Mouse (Mus musculus): ENCODE results near the gene Mvk. TPM values are rescaled to one million over a fixed set of nuclear protein-coding genes. Genes with fewer than 3 reads are reported as not detected.
A peak's percentile ranks its signal among the peaks of the same experiment; 100 is the strongest.

Mvk gene
- total and polyA plus RNA-seq, 3 experiments = 9.8 to 10.9 (median 10.6) TPM

DNA sequence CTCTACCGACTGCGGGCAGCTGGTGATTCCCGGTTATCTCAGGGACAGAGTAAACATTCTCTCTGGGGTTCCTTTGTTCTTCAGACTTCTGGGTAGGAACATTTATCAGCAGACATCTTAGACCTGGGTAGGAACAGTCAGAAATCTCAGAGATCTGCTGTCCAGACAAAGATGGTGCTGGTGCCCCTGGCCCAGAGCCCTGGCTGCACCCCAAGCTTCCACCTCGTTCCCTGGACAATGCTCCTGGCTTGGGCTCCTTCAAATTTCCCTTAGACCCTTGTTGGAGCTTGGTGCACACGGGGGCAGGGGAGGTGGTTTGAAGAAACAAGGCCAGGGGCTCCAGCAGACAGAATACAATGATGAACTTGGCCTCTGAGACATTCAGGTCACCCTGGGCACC lies 21.5 kb upstream of the Mvk start:
- H3K4me1 ChIP-seq (ENCODE audit: control insufficient read depth, insufficient read depth, low read length) = no peaks in the 10 kb centered on the region
- intact Hi-C loops (cut with DNase I) = no loop called here
- no peak overlapping the region for H3K27ac ChIP-seq
- no peaks in the 10 kb centered on the region for H3K36me3 ChIP-seq (ENCODE audit: control insufficient read depth, insufficient read depth, low read length)
- H3K4me3 ChIP-seq = no peak overlapping the region
- no peak for TF ChIP-seq EP300 (IDR thresholded peaks at IDR 0.05; ENCODE audit: insufficient read depth, low read depth, low read length)
- TF ChIP-seq CTCF (IDR thresholded peaks at IDR 0.05) = no peak
- TF ChIP-seq POLR2A (IDR thresholded peaks at IDR 0.05; ENCODE audit: insufficient read depth, low read depth, low read length) = no peak
- H3K27me3 ChIP-seq (ENCODE audit: control insufficient read depth, insufficient read depth, low read length) = no peaks in the 10 kb centered on the region
- DNase-seq = no peak
- no peak overlapping the region for H3K9ac ChIP-seq (ENCODE audit: low read depth, low read length)
- WGBS = 20% methylated on average over 5 of the region's 5 CpGs
- no peaks in the 10 kb centered on the region for H3K79me2 ChIP-seq (replicated peaks; ENCODE audit: control insufficient read depth, insufficient read depth, low read length)

DNA sequence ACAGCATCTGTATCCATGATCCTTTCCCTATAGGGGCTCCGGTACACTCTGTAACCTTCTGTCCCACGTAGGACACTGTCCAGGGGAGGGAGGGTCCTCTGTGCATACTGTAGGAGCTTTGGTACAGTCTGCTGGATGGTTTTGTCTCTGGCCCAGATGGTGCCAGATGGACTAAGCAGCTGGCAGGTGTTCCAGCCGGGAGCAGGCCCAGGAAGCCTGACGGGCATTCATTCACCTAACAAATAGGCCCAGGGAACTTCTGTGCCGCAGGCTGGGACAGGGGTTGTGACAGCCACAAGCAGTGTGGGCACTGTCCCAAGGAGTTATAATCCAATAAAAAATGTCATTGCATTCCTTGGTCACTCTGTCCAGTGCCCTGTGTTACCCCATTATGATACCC lies 20.1 kb upstream of the Mvk start:
- Histone ChIP-seq H3K9ac (ENCODE audit: low read depth, low read length) (no peak overlapping the region), H3K27ac (no peak overlapping the region), H3K36me3 (ENCODE audit: control insufficient read depth, insufficient read depth, low read length) (no peaks in the 10 kb centered on the region), H3K79me2 (replicated peaks; ENCODE audit: control insufficient read depth, insufficient read depth, low read length) (no peaks in the 10 kb centered on the region), H3K4me1 (ENCODE audit: control insufficient read depth, insufficient read depth, low read length) (no peaks in the 10 kb centered on the region), H3K27me3 (ENCODE audit: control insufficient read depth, insufficient read depth, low read length) (no peaks in the 10 kb centered on the region), H3K4me3 (no peak overlapping the region)
- 80% methylated on average over 5 of the region's 5 CpGs for WGBS
- DNase-seq = no peak
- intact Hi-C loops (cut with DNase I) = no loop called here
- TF ChIP-seq EP300 (IDR thresholded peaks at IDR 0.05; ENCODE audit: insufficient read depth, low read depth, low read length) (no peak), CTCF (IDR thresholded peaks at IDR 0.05) (no peak), POLR2A (IDR thresholded peaks at IDR 0.05; ENCODE audit: insufficient read depth, low read depth, low read length) (no peak)

DNA sequence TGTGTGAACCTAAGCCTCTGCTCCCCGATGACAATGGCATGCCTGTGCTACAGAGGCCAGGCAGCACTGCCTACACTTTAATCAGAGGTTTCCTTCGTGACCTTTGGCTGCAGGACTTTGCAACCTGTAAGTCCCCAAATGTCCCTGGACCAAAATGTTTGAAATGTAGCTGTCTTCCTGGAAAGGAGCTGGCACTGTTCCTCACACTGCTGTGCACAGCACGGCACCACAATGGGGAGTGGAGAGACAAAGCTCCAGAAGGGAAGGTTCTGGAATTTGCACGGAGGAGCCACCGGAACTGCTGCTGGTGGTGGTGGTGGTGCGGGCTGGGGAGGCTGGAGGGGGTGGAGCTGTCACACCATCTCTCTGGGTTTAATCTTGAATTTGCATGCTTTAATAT lies 17.3 kb upstream of the Mvk start:
- no peaks in the 10 kb centered on the region for H3K79me2 ChIP-seq (replicated peaks; ENCODE audit: control insufficient read depth, insufficient read depth, low read length)
- H3K4me1 ChIP-seq (ENCODE audit: control insufficient read depth, insufficient read depth, low read length) = no peaks in the 10 kb centered on the region
- H3K27ac ChIP-seq = no peak overlapping the region
- H3K9ac ChIP-seq (ENCODE audit: low read depth, low read length) = no peak overlapping the region
- TF ChIP-seq POLR2A (IDR thresholded peaks at IDR 0.05; ENCODE audit: insufficient read depth, low read depth, low read length) = no peak
- TF ChIP-seq EP300 (IDR thresholded peaks at IDR 0.05; ENCODE audit: insufficient read depth, low read depth, low read length) = no peak
- no peak for TF ChIP-seq CTCF (IDR thresholded peaks at IDR 0.05)
- DNase-seq = no peak
- intact Hi-C loops (cut with DNase I) = no loop called here
- WGBS = 63% methylated on average over 6 of the region's 6 CpGs
- H3K4me3 ChIP-seq = no peak overlapping the region
- H3K27me3 ChIP-seq (ENCODE audit: control insufficient read depth, insufficient read depth, low read length) = no peaks in the 10 kb centered on the region
- no peaks in the 10 kb centered on the region for H3K36me3 ChIP-seq (ENCODE audit: control insufficient read depth, insufficient read depth, low read length)

DNA sequence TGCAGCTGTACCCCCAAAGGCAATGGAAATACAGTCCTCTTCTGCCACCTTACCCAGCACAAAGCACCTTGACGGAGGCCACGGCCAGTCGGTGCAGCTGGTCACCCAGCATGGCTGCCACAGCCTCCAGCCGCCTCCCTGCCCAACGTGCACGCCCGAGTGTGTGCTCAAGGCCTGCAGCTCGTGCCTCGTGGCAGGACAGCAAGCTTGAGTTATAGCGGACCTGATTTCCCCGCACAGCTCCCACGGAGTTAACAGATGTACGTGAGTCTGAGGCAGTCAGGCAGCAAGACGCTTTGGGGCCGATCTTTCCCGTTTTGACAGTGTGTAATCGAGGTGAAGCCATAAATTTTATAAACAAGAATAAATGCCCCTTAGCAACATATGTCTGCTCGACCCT lies 15.4 kb upstream of the Mvk start:
- Histone ChIP-seq H3K79me2 (replicated peaks; ENCODE audit: control insufficient read depth, insufficient read depth, low read length) (no peaks in the 10 kb centered on the region), H3K27ac (no peak overlapping the region), H3K36me3 (ENCODE audit: control insufficient read depth, insufficient read depth, low read length) (no peaks in the 10 kb centered on the region), H3K27me3 (ENCODE audit: control insufficient read depth, insufficient read depth, low read length) (no peaks in the 10 kb centered on the region), H3K9ac (ENCODE audit: low read depth, low read length) (no peak overlapping the region), H3K4me1 (ENCODE audit: control insufficient read depth, insufficient read depth, low read length) (no peaks in the 10 kb centered on the region), H3K4me3 (no peak overlapping the region)
- intact Hi-C loops (cut with DNase I) = no loop called here
- 78% methylated on average over 18 of the region's 18 CpGs for WGBS
- no peak for TF ChIP-seq CTCF (IDR thresholded peaks at IDR 0.05)
- no peak for TF ChIP-seq POLR2A (IDR thresholded peaks at IDR 0.05; ENCODE audit: insufficient read depth, low read depth, low read length)
- no peak for TF ChIP-seq EP300 (IDR thresholded peaks at IDR 0.05; ENCODE audit: insufficient read depth, low read depth, low read length)
- DNase-seq = no peak

DNA sequence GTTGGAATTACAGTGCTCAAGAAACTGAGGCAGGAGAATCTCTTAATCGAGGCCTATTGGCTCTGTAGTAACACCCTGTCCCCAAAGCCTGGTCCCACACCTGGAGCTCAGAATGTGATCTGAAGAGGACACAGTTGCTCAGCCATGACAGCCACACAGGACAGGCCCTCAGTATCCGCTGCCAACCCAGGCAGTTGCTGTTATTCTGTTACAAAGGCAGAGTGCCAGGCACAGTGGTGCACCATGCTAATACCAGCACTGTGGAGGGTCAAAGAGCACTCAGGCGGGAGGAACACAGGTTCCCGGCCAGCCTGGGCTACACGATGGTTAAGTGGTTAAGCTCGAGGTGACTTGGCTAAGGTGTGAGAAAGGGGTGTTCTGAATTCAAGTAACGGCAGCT lies 14.3 kb upstream of the Mvk start:
- H3K79me2 ChIP-seq (replicated peaks; ENCODE audit: control insufficient read depth, insufficient read depth, low read length) = no peaks in the 10 kb centered on the region
- 81% methylated on average over 7 of the region's 7 CpGs for WGBS
- DNase-seq = no peak
- intact Hi-C loops (cut with DNase I) = no loop called here
- H3K27ac ChIP-seq = no peak overlapping the region
- no peak overlapping the region for H3K4me3 ChIP-seq
- no peaks in the 10 kb centered on the region for H3K4me1 ChIP-seq (ENCODE audit: control insufficient read depth, insufficient read depth, low read length)
- TF ChIP-seq CTCF (IDR thresholded peaks at IDR 0.05) = no peak
- TF ChIP-seq POLR2A (IDR thresholded peaks at IDR 0.05; ENCODE audit: insufficient read depth, low read depth, low read length) = no peak
- no peak for TF ChIP-seq EP300 (IDR thresholded peaks at IDR 0.05; ENCODE audit: insufficient read depth, low read depth, low read length)
- H3K27me3 ChIP-seq (ENCODE audit: control insufficient read depth, insufficient read depth, low read length) = no peaks in the 10 kb centered on the region
- no peak overlapping the region for H3K9ac ChIP-seq (ENCODE audit: low read depth, low read length)
- H3K36me3 ChIP-seq (ENCODE audit: control insufficient read depth, insufficient read depth, low read length) = no peaks in the 10 kb centered on the region

DNA sequence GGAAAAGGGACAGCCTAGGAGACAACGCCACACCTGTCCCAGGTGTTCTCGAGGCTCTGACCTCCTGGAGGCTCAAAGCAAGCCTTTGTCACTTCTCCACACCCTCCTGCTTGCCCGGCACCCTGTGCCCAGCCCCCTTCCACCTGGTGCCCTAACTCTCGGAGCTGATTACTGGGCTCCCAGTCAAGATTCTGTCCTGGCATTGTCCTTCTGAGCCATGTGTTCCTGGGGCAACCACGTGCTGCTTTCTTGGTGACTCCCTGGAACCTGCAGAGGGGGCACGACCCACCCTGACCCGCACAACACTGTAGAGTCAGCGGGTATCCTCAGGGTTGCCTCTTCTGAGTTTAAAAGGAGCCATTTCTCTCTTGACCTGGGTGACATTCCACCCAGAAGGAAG lies 9.7 kb upstream of the Mvk start:
- 70% methylated on average over 8 of the region's 8 CpGs for WGBS
- Histone ChIP-seq H3K79me2 (replicated peaks; ENCODE audit: control insufficient read depth, insufficient read depth, low read length) (no peaks in the 10 kb centered on the region), H3K9ac (ENCODE audit: low read depth, low read length) (no peak overlapping the region), H3K27me3 (ENCODE audit: control insufficient read depth, insufficient read depth, low read length) (no peaks in the 10 kb centered on the region), H3K4me1 (ENCODE audit: control insufficient read depth, insufficient read depth, low read length) (no peaks in the 10 kb centered on the region), H3K4me3 (no peak overlapping the region), H3K36me3 (ENCODE audit: control insufficient read depth, insufficient read depth, low read length) (no peaks in the 10 kb centered on the region), H3K27ac (no peak overlapping the region)
- DNase-seq = peak in 1 of 2 experiments; percentile 32
- TF ChIP-seq EP300 (IDR thresholded peaks at IDR 0.05; ENCODE audit: insufficient read depth, low read depth, low read length) (no peak), POLR2A (IDR thresholded peaks at IDR 0.05; ENCODE audit: insufficient read depth, low read depth, low read length) (no peak), CTCF (IDR thresholded peaks at IDR 0.05) (no peak)
- intact Hi-C loops (cut with DNase I) = no loop called here

All from heart, adult 2 months (tissue).